Mouse (Mus musculus): Measurements from ENCODE around the gene Cacng2. TPM values are rescaled to one million over a fixed set of nuclear protein-coding genes. Genes with fewer than 3 reads are reported as not detected.

Cacng2 gene
- polyA plus RNA-seq, 1 experiment from 2014 or later = not detected

DNA sequence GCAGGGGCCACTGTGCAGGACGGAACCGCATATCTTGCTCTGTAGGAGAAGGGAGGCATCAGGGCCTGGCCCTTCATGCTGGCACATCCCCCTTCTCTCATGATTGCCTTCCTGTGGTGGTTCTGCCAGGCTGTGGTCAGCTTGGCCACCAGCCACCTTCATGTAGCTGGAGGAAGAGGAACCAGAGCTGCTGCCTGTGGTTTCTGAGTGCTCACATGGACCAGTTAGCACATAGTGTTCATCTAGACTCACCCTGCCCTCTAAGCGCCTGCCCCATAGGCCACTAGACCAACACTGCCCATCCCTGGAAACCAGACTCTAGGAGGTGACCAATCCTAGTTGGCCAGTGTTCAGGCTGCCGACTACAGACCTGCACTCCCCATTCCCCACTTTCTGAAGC, 174.1 kb downstream of the Cacng2 start:
- Histone ChIP-seq H3K4me2 (no peak overlapping the region), H3K9me3 (replicated peaks) (no peaks in the 10 kb centered on the region), H3K27ac (no peak overlapping the region), H3K36me3 (no peaks in the 10 kb centered on the region), H3K4me3 (no peak overlapping the region), H3K4me1 (replicated peaks) (no peaks in the 10 kb centered on the region), H3K9ac (no peak overlapping the region), H3K27me3 (no peaks in the 10 kb centered on the region)
- no peak for ATAC-seq (replicated peaks; ENCODE audit: insufficient number of reproducible peaks, insufficient read depth, low FRiP score, low read depth)
- WGBS = 74% methylated on average over 4 of the region's 4 CpGs

Other genes starting within 250 kb of the Cacng2 start
- 251 and 280 TPM in 2 replicates for gene Txn2, start 191.0 kb downstream of the Cacng2 start, polyA plus RNA-seq (2015; fragmentation: Nextera tagmentation; extraction: Ambion mirVana)
- 0.48 and 1.2 TPM in 2 replicates for gene Foxred2, start 163.3 kb downstream of the Cacng2 start, polyA plus RNA-seq (2015; fragmentation: Nextera tagmentation; extraction: Ambion mirVana)
- gene Eif3d, start 149.2 kb downstream of the Cacng2 start, polyA plus RNA-seq (2015; fragmentation: Nextera tagmentation; extraction: Ambion mirVana) = 108 and 130 TPM in 2 replicates
- gene Ift27, start 54.1 kb upstream of the Cacng2 start, polyA plus RNA-seq (2015; fragmentation: Nextera tagmentation; extraction: Ambion mirVana) = 38.1 and 49.9 TPM in 2 replicates
- gene Pvalb, start 86.4 kb upstream of the Cacng2 start, polyA plus RNA-seq (2015; fragmentation: Nextera tagmentation; extraction: Ambion mirVana) = 1.0 and 1.1 TPM in 2 replicates
- gene Ncf4, start 124.8 kb upstream of the Cacng2 start, polyA plus RNA-seq (2015; fragmentation: Nextera tagmentation; extraction: Ambion mirVana) = 4.0 and 4.7 TPM in 2 replicates
- 0.42 and 0.54 TPM in 2 replicates for gene Csf2rb2, start 185.7 kb upstream of the Cacng2 start, polyA plus RNA-seq (2015; fragmentation: Nextera tagmentation; extraction: Ambion mirVana)
- gene Csf2rb, start 205.7 kb upstream of the Cacng2 start, polyA plus RNA-seq (2015; fragmentation: Nextera tagmentation; extraction: Ambion mirVana) = 1.2 and 3.0 TPM in 2 replicates